Mouse (Mus musculus) splenic B cell, adult 2 months (primary cell): ENCODE results near the gene Naa16.
"Not testable (repeated sequence)": the region's sequence is repeated elsewhere in the genome, so short reads cannot be mapped to it uniquely, and the experiment has no call there.

Experiments used
- DNase-seq: peaks from one replicate; pipeline ENCODE4 v3.0.0-alpha.2; 2011; ENCODE audit warnings: low read depth, low spot score
- H3K27me3 ChIP-seq: 2 replicates; pipeline ENCODE4 v1.6.1; 2012; ENCODE audit warnings: mild to moderate bottlenecking, low read length, moderate library complexity, mixed read lengths; ENCODE audit not compliant: control insufficient read depth, poor library complexity, insufficient read depth, severe bottlenecking
- H3K36me3 ChIP-seq: 2 replicates; pipeline ENCODE4 v1.6.1; 2012; ENCODE audit warnings: mild to moderate bottlenecking, low read length, moderate library complexity, mixed read lengths; ENCODE audit not compliant: control insufficient read depth, poor library complexity, insufficient read depth, severe bottlenecking

The Naa16 gene

GRCm38 (mm10) chr14:79390265-79390926 lies at the start of gene Naa16:
Naa16 (minus strand) TSS chr14:79390778.
- Histone ChIP-seq H3K36me3 (no peaks in the 10 kb centered on the region), H3K27me3 (no peaks in the 10 kb centered on the region)
- DNase-seq, result peak; percentile 96

- no peaks in the 10 kb centered on the region for H3K27me3 ChIP-seq
- no peak for DNase-seq
- no peaks in the 10 kb centered on the region; the same call in 1 of the 2 replicates for H3K36me3 ChIP-seq
Observed at GRCm38 (mm10) chr14:79434068-79434467, 43.5 kb upstream of the Naa16 start.

GRCm38 (mm10) chr14:79426730-79427365 lies 36.3 kb upstream of the Naa16 start:
- not testable (repeated sequence) for H3K36me3 ChIP-seq, DNase-seq, H3K27me3 ChIP-seq

GRCm38 (mm10) chr14:79425979-79426729 lies 35.6 kb upstream of the Naa16 start, which contains the start of gene Kbtbd7:
Kbtbd7 (plus strand) TSS chr14:79426511.
- Histone ChIP-seq H3K36me3 (no peaks in the 10 kb centered on the region), H3K27me3 (no peaks in the 10 kb centered on the region)
- DNase-seq, result peak; percentile 96

- Histone ChIP-seq H3K27me3 (no peaks in the 10 kb centered on the region), H3K36me3 (peaks cover 1% of the 10 kb centered on the region; the same call in 1 of the 2 replicates)
- DNase-seq, result no peak
Observed at GRCm38 (mm10) chr14:79420083-79420685, 29.6 kb upstream of the Naa16 start.

- DNase-seq, result no peak
- H3K36me3 ChIP-seq, result no peaks in the 10 kb centered on the region; the same call in 1 of the 2 replicates
- H3K27me3 ChIP-seq, result no peaks in the 10 kb centered on the region
Observed at GRCm38 (mm10) chr14:79413121-79413520, 22.5 kb upstream of the Naa16 start.

GRCm38 (mm10) chr14:79410662-79411061 lies 20.1 kb upstream of the Naa16 start:
- no peak for DNase-seq
- Histone ChIP-seq H3K36me3 (no peaks in the 10 kb centered on the region; the same call in 1 of the 2 replicates), H3K27me3 (0 out of 2 replicates have a peak, but pooled peaks cover 2% of the 10 kb centered on the region)

- Histone ChIP-seq H3K27me3 (0 out of 2 replicates have a peak, but pooled peaks cover 2% of the 10 kb centered on the region), H3K36me3 (no peaks in the 10 kb centered on the region; the same call in 1 of the 2 replicates)
- no peak for DNase-seq
Observed at GRCm38 (mm10) chr14:79409278-79409830, 18.8 kb upstream of the Naa16 start.

- DNase-seq, result no peak
- Histone ChIP-seq H3K36me3 (no peaks in the 10 kb centered on the region), H3K27me3 (0 out of 2 replicates have a peak, but pooled peaks cover 2% of the 10 kb centered on the region)
Observed at GRCm38 (mm10) chr14:79407641-79408040, 17.1 kb upstream of the Naa16 start.

- H3K36me3 ChIP-seq, result peaks cover 2% of the 10 kb centered on the region; the same call in 1 of the 2 replicates
- DNase-seq, result peak; percentile 77
Observed at GRCm38 (mm10) chr14:79397321-79398122, 6.9 kb upstream of the Naa16 start, which contains the start of gene Mtrf1. Mtrf1 (plus strand) TSS chr14:79397772.

GRCm38 (mm10) chr14:79394564-79394963 lies 4.0 kb upstream of the Naa16 start:
- DNase-seq, result peak; percentile 85
- Histone ChIP-seq H3K36me3 (no peaks in the 10 kb centered on the region), H3K27me3 (no peaks in the 10 kb centered on the region)

More at GRCm38 (mm10) chr14:79397321-79398122, 6.9 kb upstream of the Naa16 start, which contains the start of gene Mtrf1:
- no peaks in the 10 kb centered on the region for H3K27me3 ChIP-seq

- DNase-seq, result peak; percentile 15
- no peaks in the 10 kb centered on the region for H3K36me3 ChIP-seq
- no peaks in the 10 kb centered on the region for H3K27me3 ChIP-seq
Observed at GRCm38 (mm10) chr14:79393289-79393688, 2.7 kb upstream of the Naa16 start.

GRCm38 (mm10) chr14:79389438-79390264 lies 927 bp downstream of the Naa16 start:
- peak; percentile 13 for DNase-seq
- H3K27me3 ChIP-seq, result no peaks in the 10 kb centered on the region
- no peaks in the 10 kb centered on the region for H3K36me3 ChIP-seq
